Mouse (Mus musculus) CH12.LX (cell line): ENCODE data around the gene Mvp. TPM values are rescaled to one million over a fixed set of nuclear protein-coding genes. Genes with fewer than 3 reads are reported as not detected.

Experiments used
- DNase-seq: peaks from one replicate; pipeline ENCODE4 v3.0.0-alpha.2; 2013; ENCODE audit errors: extremely low read depth
- H3K27ac ChIP-seq: 2 replicates; pipeline ENCODE4 v1.5.1; 2012; ENCODE audit warnings: low read depth, mild to moderate bottlenecking, control low read depth, moderate library complexity; ENCODE audit not compliant: insufficient read depth
- H3K27me3 ChIP-seq: replicated peaks from 2 replicates; pipeline ENCODE3; 2012; ENCODE audit warnings: inconsistent platforms
- H3K36me3 ChIP-seq, 2 experiments: replicated peaks in 1 of 2; 2 replicates each; pipeline versions ENCODE3 to v1.6.1; 2012; ENCODE audit warnings: inconsistent platforms in 1 of 2, low read length in 1 of 2, mild to moderate bottlenecking in 1 of 2, mixed read lengths in 1 of 2, moderate library complexity in 1 of 2; ENCODE audit not compliant: control insufficient read depth in 1 of 2, insufficient read depth in 1 of 2
- H3K4me1 ChIP-seq, 2 experiments: 2 replicates each; pipeline ENCODE4 v1.6.1; 2012; ENCODE audit warnings: inconsistent platforms in 1 of 2, moderate library complexity in 1 of 2; ENCODE audit not compliant: insufficient read depth in 2 of 2, control insufficient read depth in 1 of 2
- H3K4me2 ChIP-seq: 2 replicates; pipeline ENCODE4 v1.6.1; 2012; ENCODE audit warnings: low read depth, mild to moderate bottlenecking, control low read depth; ENCODE audit not compliant: poor library complexity, insufficient read depth, severe bottlenecking
- H3K4me3 ChIP-seq, 3 experiments: fragments of 150-350 bp in 1 of 3; sonication (generic) in 1 of 3; replicated peaks in 1 of 3; 2 replicates each; pipeline versions ENCODE3 to v1.5.1; 2011 to 2012; ENCODE audit warnings: low read depth in 2 of 3, low read length in 2 of 3, mild to moderate bottlenecking in 2 of 3, moderate library complexity in 2 of 3, control low read depth in 1 of 3, improper control_type of control experiment in 1 of 3, inconsistent platforms in 1 of 3, mixed read lengths in 1 of 3; ENCODE audit not compliant: poor library complexity in 1 of 3
- H3K79me2 ChIP-seq: replicated peaks from 2 replicates; pipeline ENCODE4 v1.6.1; 2012; ENCODE audit warnings: mild to moderate bottlenecking, moderate library complexity; ENCODE audit not compliant: control insufficient read depth, poor library complexity, insufficient read depth, severe bottlenecking; ENCODE audit errors: extremely low read depth
- H3K9ac ChIP-seq: 2 replicates; pipeline ENCODE4 v1.6.1; 2012; ENCODE audit warnings: low read depth, mild to moderate bottlenecking, control low read depth, moderate library complexity; ENCODE audit not compliant: insufficient read depth
- H3K9me3 ChIP-seq: replicated peaks from 2 replicates; pipeline ENCODE3; 2012; ENCODE audit warnings: low read length, inconsistent platforms, mixed read lengths
- BHLHE40 ChIP-seq: IDR thresholded peaks from 2 replicates; pipeline ENCODE4 v1.6.1; 2011; ENCODE audit warnings: mild to moderate bottlenecking, low read depth, low read length, improper control_type of control experiment
- EP300 ChIP-seq: IDR thresholded peaks from 2 replicates; pipeline ENCODE4 v1.6.1; 2011; ENCODE audit warnings: low read length, improper control_type of control experiment
- MAZ ChIP-seq: IDR thresholded peaks from 2 replicates; pipeline ENCODE4 v1.6.1; 2012; ENCODE audit warnings: low read depth, mild to moderate bottlenecking, inconsistent platforms, low read length, improper control_type of control experiment, moderate library complexity
- MXI1 ChIP-seq: IDR thresholded peaks from 2 replicates; pipeline ENCODE4 v1.6.1; 2011; ENCODE audit warnings: mild to moderate bottlenecking, low read depth, low read length, improper control_type of control experiment
- NELFE ChIP-seq: IDR thresholded peaks from 2 replicates; pipeline ENCODE4 v1.6.1; 2011; ENCODE audit warnings: low read depth, low read length, improper control_type of control experiment
- NRF1 ChIP-seq: IDR thresholded peaks from 2 replicates; pipeline ENCODE4 v1.6.1; 2014; ENCODE audit warnings: low read depth, mild to moderate bottlenecking, inconsistent platforms, low read length, improper control_type of control experiment, moderate library complexity
- POLR2A ChIP-seq: IDR thresholded peaks from 2 replicates; pipeline ENCODE4 v1.6.1; 2011; ENCODE audit warnings: low read depth, mild to moderate bottlenecking, improper control_type of control experiment, low read length
- RCOR1 ChIP-seq: conservative IDR thresholded peaks from 2 replicates; pipeline ENCODE4 v1.6.1; 2012; ENCODE audit warnings: low read depth, mild to moderate bottlenecking, inconsistent platforms, low read length, improper control_type of control experiment
- SIN3A ChIP-seq: IDR thresholded peaks from 2 replicates; pipeline ENCODE4 v1.6.1; 2012; ENCODE audit warnings: low read length, improper control_type of control experiment, inconsistent platforms
- TCF12 ChIP-seq: IDR thresholded peaks from 2 replicates; pipeline ENCODE4 v1.6.1; 2014; ENCODE audit warnings: low read depth, mild to moderate bottlenecking, inconsistent platforms, low read length, improper control_type of control experiment
- UBTF ChIP-seq: IDR thresholded peaks from 2 replicates; pipeline ENCODE4 v1.6.1; 2012; ENCODE audit warnings: low read depth, mild to moderate bottlenecking, inconsistent platforms, low read length, improper control_type of control experiment, moderate library complexity
- ZMIZ1 ChIP-seq: IDR thresholded peaks from 2 replicates; pipeline ENCODE4 v1.6.1; 2012; ENCODE audit warnings: low read depth, mild to moderate bottlenecking, inconsistent platforms, low read length, improper control_type of control experiment
- dilution Hi-C: fragments of 300-500 bp; cut with MboI; formaldehyde crosslinking; loops from 2 replicates; pipeline ENCODE4 v1.14.3; 2020; ENCODE audit warnings: low sequenced_read_pairs; ENCODE audit not compliant: extremely low pct_unique_long_range_greater_than_20kb, extremely low pct_ligation_motif_present
- in situ Hi-C: fragments of 300-500 bp; cut with MboI; formaldehyde crosslinking; loops from 3 replicates; pipeline ENCODE4 v1.14.3; 2019; ENCODE audit warnings: low sequenced_read_pairs, low pct_ligation_motif_present, low pct_unique_long_range_greater_than_20kb, mixed read lengths
- polyA plus RNA-seq: library from polyadenylated mRNA; unstranded; fragments of >175 nt; gene quantifications from 2 replicates; pipeline ENCODE4 v1.2.1, GENCODE M21; 2012; ENCODE audit warnings: low read depth; ENCODE audit not compliant: insufficient read length
- total RNA-seq, 2 experiments: library from RNA; depleted of rRNA; stranded (reverse); fragments of 300-350 nt in 1 of 2; fragments of >200 nt in 1 of 2; gene quantifications; 2 replicates each; pipeline ENCODE4 v1.2.3; 2012 to 2014

Mvp gene
- total and polyA plus RNA-seq, 3 experiments: 33.3 to 53.7 (median 52.1) TPM

- Histone ChIP-seq H3K4me2 (no peak overlapping the region), H3K36me3 (peaks cover 43 to 74% of the 10 kb centered on the region in 2 experiments)
These were observed 12.2 kb upstream of the Mvp start for GRCm38 (mm10) chr7:127026616-127026983.

GRCm38 (mm10) chr7:127026161-127026600 lies 11.8 kb upstream of the Mvp start:
- no peaks in the 10 kb centered on the region for H3K27me3 ChIP-seq
- peaks cover 22% of the 10 kb centered on the region for H3K79me2 ChIP-seq
- peak; percentile 64 for DNase-seq
- in situ Hi-C loops (no loop called here), dilution Hi-C loops (no loop called here)
- peak overlapping the region; percentile 67 to 78 (median 76) for H3K4me3 ChIP-seq
- no peaks in the 10 kb centered on the region for H3K9me3 ChIP-seq
- H3K4me2 ChIP-seq: peak overlapping the region; percentile 45; the same call in 1 of the 2 replicates
- H3K4me1 ChIP-seq: peaks cover 17 to 40% of the 10 kb centered on the region in 2 experiments
- H3K36me3 ChIP-seq: peaks cover 39 to 74% of the 10 kb centered on the region in 2 experiments
- peak overlapping the region; percentile 44 for H3K27ac ChIP-seq
- H3K9ac ChIP-seq: peak overlapping the region; percentile 99
- TF ChIP-seq TCF12 (peak; percentile 59; the same call in 1 of the 2 replicates), MAZ (peak; percentile 76; the same call in 1 of the 2 replicates), POLR2A (peak; percentile 63; the same call in 1 of the 2 replicates), MXI1 (peak; percentile 72; the same call in 1 of the 2 replicates), BHLHE40 (peak; percentile 28; the same call in 1 of the 2 replicates), ZMIZ1 (0 out of 2 replicates have a peak, but pooled peaks have one; percentile 14), EP300 (no peak), RCOR1 (no peak), NELFE (0 out of 2 replicates have a peak, but pooled peaks have one; percentile 22), SIN3A (peak; percentile 36; the same call in 1 of the 2 replicates)

More at GRCm38 (mm10) chr7:127026616-127026983, 12.2 kb upstream of the Mvp start:
- in situ Hi-C loops: no loop called here
- dilution Hi-C loops: no loop called here
- peaks cover 17 to 35% of the 10 kb centered on the region in 2 experiments for H3K4me1 ChIP-seq
- H3K27me3 ChIP-seq: no peaks in the 10 kb centered on the region
- peak overlapping the region; percentile 93; the same call in 1 of the 2 replicates for H3K27ac ChIP-seq
- DNase-seq: no peak
- peaks cover 22% of the 10 kb centered on the region for H3K79me2 ChIP-seq
- H3K9ac ChIP-seq: peak overlapping the region; percentile 99
- no peaks in the 10 kb centered on the region for H3K9me3 ChIP-seq
- TF ChIP-seq UBTF: no peak
- peak; percentile 42 for TF ChIP-seq NRF1
- H3K4me3 ChIP-seq: peak overlapping the region in 2 of 3 experiments; percentile 76 to 78

- H3K27me3 ChIP-seq: no peaks in the 10 kb centered on the region
- peaks cover 17 to 44% of the 10 kb centered on the region in 2 experiments for H3K4me1 ChIP-seq
- H3K9ac ChIP-seq: peak overlapping the region; percentile 99
- H3K9me3 ChIP-seq: no peaks in the 10 kb centered on the region
- no peak for DNase-seq
- H3K4me3 ChIP-seq: peak overlapping the region; percentile 67 to 78 (median 76)
- in situ Hi-C loops (no loop called here), dilution Hi-C loops (no loop called here)
- TF ChIP-seq UBTF (peak; percentile 52; the same call in 1 of the 2 replicates), ZMIZ1 (peak; percentile 33; the same call in 1 of the 2 replicates), NRF1 (no peak)
- peak overlapping the region; percentile 52 for H3K4me2 ChIP-seq
- peaks cover 22% of the 10 kb centered on the region for H3K79me2 ChIP-seq
- H3K36me3 ChIP-seq: peaks cover 34 to 73% of the 10 kb centered on the region in 2 experiments
- H3K27ac ChIP-seq: peak overlapping the region; percentile 57
These were observed 11.2 kb upstream of the Mvp start for GRCm38 (mm10) chr7:127025556-127026160.
